Mouse (Mus musculus) spleen, postnatal 14 days (tissue): ENCODE data around the gene Olfr96.
"Not testable (repeated sequence)": the region's sequence is repeated elsewhere in the genome, so short reads cannot be mapped to it uniquely, and the experiment has no call there.

Source experiments
- DNase-seq, 2 experiments: peaks; one replicate each; pipeline ENCODE4 v3.0.0; 2021 to 2022; ENCODE audit warnings: low spot score in 2 of 2

The Olfr96 gene

GRCm38 (mm10) chr17:37219846-37220245 lies at the start of gene Olfr96:
Olfr96 (plus strand) TSS chr17:37220146.
- DNase-seq: no peak

GRCm38 (mm10) chr17:37185474-37185873 lies 34.5 kb upstream of the Olfr96 start:
- no peak for DNase-seq

- DNase-seq: no peak
Measured at GRCm38 (mm10) chr17:37190711-37191110, 29.2 kb upstream of the Olfr96 start.

GRCm38 (mm10) chr17:37193032-37193431 lies 26.9 kb upstream of the Olfr96 start:
- DNase-seq: no peak

- no peak for DNase-seq
Measured at GRCm38 (mm10) chr17:37193656-37194055, 26.3 kb upstream of the Olfr96 start, which contains the start of gene Ubd. Ubd (plus strand) TSS chr17:37193892.

GRCm38 (mm10) chr17:37194782-37195181 lies 25.2 kb upstream of the Olfr96 start:
- DNase-seq: no peak

- no peak for DNase-seq
Measured at GRCm38 (mm10) chr17:37196845-37197724, 22.9 kb upstream of the Olfr96 start.

GRCm38 (mm10) chr17:37200894-37201293 lies 19.1 kb upstream of the Olfr96 start, which contains the start of gene Olfr94:
Olfr94 (minus strand) TSS chr17:37200994.
- DNase-seq: no peak

- DNase-seq: peak in 1 of 2 experiments; percentile 47
Measured at GRCm38 (mm10) chr17:37203206-37203916, 16.6 kb upstream of the Olfr96 start.

- no peak for DNase-seq
Measured at GRCm38 (mm10) chr17:37203917-37204236, 16.1 kb upstream of the Olfr96 start.

GRCm38 (mm10) chr17:37210884-37211768 lies 8.8 kb upstream of the Olfr96 start:
- DNase-seq: no peak

- DNase-seq: no peak
Measured at GRCm38 (mm10) chr17:37213018-37213417, 6.9 kb upstream of the Olfr96 start, which contains the start of gene Olfr95. Olfr95 (minus strand) TSS chr17:37213118.

- DNase-seq: no peak
Measured at GRCm38 (mm10) chr17:37218486-37218885, 1.5 kb upstream of the Olfr96 start.

GRCm38 (mm10) chr17:37221879-37222278 lies 1.9 kb downstream of the Olfr96 start:
- DNase-seq: no peak

GRCm38 (mm10) chr17:37237230-37237629 lies 17.3 kb downstream of the Olfr96 start, which contains the start of gene Olfr97:
Olfr97 (minus strand) TSS chr17:37237330.
- DNase-seq: not testable (repeated sequence)

GRCm38 (mm10) chr17:37242198-37242597 lies 22.3 kb downstream of the Olfr96 start:
- DNase-seq: no peak

GRCm38 (mm10) chr17:37246715-37247114 lies 26.8 kb downstream of the Olfr96 start:
- DNase-seq: peak in 1 of 2 experiments; percentile 22

- DNase-seq: no peak
Measured at GRCm38 (mm10) chr17:37249460-37249859, 29.5 kb downstream of the Olfr96 start.

- DNase-seq: no peak
Measured at GRCm38 (mm10) chr17:37250544-37250943, 30.6 kb downstream of the Olfr96 start.

- no peak for DNase-seq
Measured at GRCm38 (mm10) chr17:37263626-37264025, 43.7 kb downstream of the Olfr96 start, which contains the start of gene Olfr98. Olfr98 (minus strand) TSS chr17:37263749.

GRCm38 (mm10) chr17:37270058-37270701 lies 50.2 kb downstream of the Olfr96 start, which contains the start of gene H2-M3:
H2-M3 (plus strand) TSS chr17:37270220.
- DNase-seq: peak; percentile 70 to 86
